Comparison of ENCODE assay signal across 8 mouse cellular contexts in the genomic region with DNA sequence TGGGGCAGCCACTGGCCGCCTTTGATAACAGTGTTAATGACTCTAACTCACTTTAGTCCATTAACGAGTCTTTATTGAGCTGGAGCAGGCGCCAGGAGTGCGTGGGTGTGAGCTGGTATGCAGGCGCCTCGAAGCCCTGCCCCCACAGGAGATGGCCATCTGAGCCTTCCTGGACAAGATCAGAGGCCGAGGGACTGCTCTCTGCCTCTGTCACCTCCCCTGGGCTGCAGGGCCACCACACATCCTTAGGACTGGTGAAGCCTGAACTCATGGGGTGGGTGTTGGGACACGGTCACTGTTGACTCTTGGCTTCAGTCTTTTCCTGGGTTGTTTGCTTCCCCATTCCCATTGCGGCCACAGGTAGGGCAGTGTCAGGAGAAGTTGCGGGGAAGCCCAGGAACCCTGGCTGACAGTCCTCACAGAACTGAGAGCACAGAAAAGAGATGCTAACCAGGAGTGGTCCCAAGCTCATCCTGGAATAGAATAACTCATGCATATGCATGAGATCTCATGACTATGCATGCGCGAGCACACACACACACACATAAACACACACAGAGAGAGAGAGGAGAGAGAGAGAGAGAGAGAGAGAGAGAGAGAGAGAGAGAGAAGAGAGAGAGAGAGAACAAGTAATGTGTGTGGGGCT.
DNase-seq lines count a peak whose midpoint lies in the region; ATAC-seq and TF ChIP-seq lines count a peak whose summit lies in the region.

No protein-coding gene starts in this region.

- ATAC-seq in heart, embryonic 15.5 days (replicated peaks; ENCODE audit: insufficient number of reproducible peaks, insufficient read depth, low FRiP score, low read depth) = no peak
- peak; percentile 84 for ATAC-seq in hindbrain, embryonic 11.5 days (ENCODE audit: low FRiP score)
- peak; percentile 78 for ATAC-seq in midbrain, embryonic 11.5 days (ENCODE audit: low FRiP score)
- ATAC-seq in activated CD4-positive, CD25-positive, alpha-beta regulatory T cell, adult 4 months = no peak

- H3K27me3 ChIP-seq in heart, embryonic 15.5 days = no peaks in the 10 kb centered on the region
- H3K27me3 ChIP-seq in hindbrain, embryonic 11.5 days (ENCODE audit: control insufficient read depth, insufficient read depth, low read length) = no peaks in the 10 kb centered on the region
- no peaks in the 10 kb centered on the region; the same call in none of the 2 replicates for H3K27me3 ChIP-seq in midbrain, embryonic 11.5 days (ENCODE audit: control insufficient read depth, insufficient read depth, low read length)

- no peaks in the 10 kb centered on the region for H3K9me3 ChIP-seq in heart, embryonic 15.5 days (replicated peaks)
- no peaks in the 10 kb centered on the region for H3K9me3 ChIP-seq in hindbrain, embryonic 11.5 days (ENCODE audit: control insufficient read depth, low read length)
- H3K9me3 ChIP-seq in midbrain, embryonic 11.5 days (ENCODE audit: control insufficient read depth, low read length) = no peaks in the 10 kb centered on the region

- DNase-seq in heart, postnatal 25 days (ENCODE audit: low spot score) = no peak
- peak; percentile 88 for DNase-seq in brain, embryonic 14.5 days (ENCODE audit: low read depth)
- DNase-seq in hindbrain, embryonic 11.5 days (ENCODE audit: low spot score) = peak; percentile 45
- peak; percentile 78 for DNase-seq in midbrain, embryonic 11.5 days (ENCODE audit: low spot score, missing footprints)
- DNase-seq in T-cell, adult 2 months (ENCODE audit: low spot score) = no peak
- DNase-seq in left cerebral cortex, adult 18-20 months (ENCODE audit: low spot score in 2 of 2) = no peak

- H3K4me3 ChIP-seq in heart, embryonic 15.5 days = no peak overlapping the region
- H3K4me3 ChIP-seq in hindbrain, embryonic 11.5 days (ENCODE audit: low read depth, low read length) = no peak overlapping the region
- H3K4me3 ChIP-seq in midbrain, embryonic 11.5 days (ENCODE audit: low read depth, low read length) = no peak overlapping the region

- peaks cover 27% of the 10 kb centered on the region for H3K4me1 ChIP-seq in heart, embryonic 15.5 days (replicated peaks)
- peaks cover 8% of the 10 kb centered on the region; the same call in 1 of the 2 replicates for H3K4me1 ChIP-seq in hindbrain, embryonic 11.5 days (replicated peaks; ENCODE audit: control insufficient read depth, insufficient read depth, low read length)
- H3K4me1 ChIP-seq in midbrain, embryonic 11.5 days (ENCODE audit: control insufficient read depth, insufficient read depth, low read length) = peaks cover 24% of the 10 kb centered on the region

- no peak for TF ChIP-seq CTCF in brain, embryonic 14.5 days (IDR thresholded peaks at IDR 0.05; ENCODE audit: borderline replicate concordance, extremely low read depth, insufficient read depth, insufficient read length)

- no peak overlapping the region for H3K9ac ChIP-seq in heart, embryonic 15.5 days
- H3K9ac ChIP-seq in hindbrain, embryonic 11.5 days (ENCODE audit: low read depth, low read length) = no peak overlapping the region
- H3K9ac ChIP-seq in midbrain, embryonic 11.5 days (ENCODE audit: low read length) = no peak overlapping the region

- no peaks in the 10 kb centered on the region for H3K36me3 ChIP-seq in heart, embryonic 15.5 days
- H3K36me3 ChIP-seq in hindbrain, embryonic 11.5 days (ENCODE audit: control insufficient read depth, insufficient read depth, low read length) = no peaks in the 10 kb centered on the region
- no peaks in the 10 kb centered on the region for H3K36me3 ChIP-seq in midbrain, embryonic 11.5 days (ENCODE audit: control insufficient read depth, insufficient read depth, low read length)

- no peak for TF ChIP-seq POLR2A in brain, embryonic 14.5 days (IDR thresholded peaks at IDR 0.05; ENCODE audit: borderline replicate concordance, extremely low read depth, insufficient read depth, insufficient read length, poor library complexity, severe bottlenecking)

- peak overlapping the region; percentile 24 for H3K4me2 ChIP-seq in heart, embryonic 15.5 days
- no peak overlapping the region for H3K4me2 ChIP-seq in hindbrain, embryonic 11.5 days (replicated peaks; ENCODE audit: low read depth, low read length)
- no peak overlapping the region for H3K4me2 ChIP-seq in midbrain, embryonic 11.5 days

- 31% methylated on average over 12 of the region's 12 CpGs for WGBS in heart, embryonic 15.5 days
- 52% methylated on average over 12 of the region's 12 CpGs for WGBS in hindbrain, embryonic 11.5 days
- 51% methylated on average over 12 of the region's 12 CpGs for WGBS in midbrain, embryonic 11.5 days

- no peak overlapping the region for H3K27ac ChIP-seq in heart, embryonic 15.5 days
- H3K27ac ChIP-seq in hindbrain, embryonic 11.5 days (ENCODE audit: low read depth, low read length) = no peak overlapping the region
- no peak overlapping the region for H3K27ac ChIP-seq in midbrain, embryonic 11.5 days (ENCODE audit: low read depth, low read length)

- intact Hi-C loops in heart, postnatal 25 days (cut with DNase I) = no loop called here

Comparison
In these comparisons a context has a peak if more than half of its experiments do, and no peak if none do; other contexts are left out.
1. ATAC-seq: peak in hindbrain, embryonic 11.5 days (single experiment) and midbrain, embryonic 11.5 days (single experiment); none in heart, embryonic 15.5 days (single experiment) and activated CD4-positive, CD25-positive, alpha-beta regulatory T cell, adult 4 months (single experiment).
2. DNase-seq: peak in brain, embryonic 14.5 days (single experiment), hindbrain, embryonic 11.5 days (single experiment) and midbrain, embryonic 11.5 days (single experiment); none in heart, postnatal 25 days (single experiment), T-cell, adult 2 months (single experiment) and left cerebral cortex, adult 18-20 months (0 of 2).